Mouse (Mus musculus) CH12.LX (cell line): ENCODE data around the gene Raph1.

Experiments used
- CTCF ChIP-seq, 2 experiments: IDR thresholded peaks in 1 of 2; conservative IDR thresholded peaks in 1 of 2; 2 replicates each; pipeline ENCODE4 v1.5.1; 2011 to 2012; ENCODE audit warnings: low read depth in 2 of 2, low read length in 2 of 2, improper control_type of control experiment in 1 of 2, inconsistent platforms in 1 of 2, mild to moderate bottlenecking in 1 of 2, moderate library complexity in 1 of 2
- EP300 ChIP-seq: IDR thresholded peaks from 2 replicates; pipeline ENCODE4 v1.6.1; 2011; ENCODE audit warnings: low read length, improper control_type of control experiment
- JUND ChIP-seq: conservative IDR thresholded peaks from 2 replicates; pipeline ENCODE4 v1.6.1; 2011; ENCODE audit warnings: low read depth, low read length, improper control_type of control experiment
- MAFK ChIP-seq: IDR thresholded peaks from 2 replicates; pipeline ENCODE4 v1.6.1; 2011; ENCODE audit warnings: low read length, improper control_type of control experiment; ENCODE audit not compliant: insufficient replicate concordance
- MAX ChIP-seq: IDR thresholded peaks from 2 replicates; pipeline ENCODE4 v1.6.1; 2011; ENCODE audit warnings: low read length, improper control_type of control experiment
- MYC ChIP-seq: IDR thresholded peaks from 2 replicates; pipeline ENCODE4 v1.6.1; 2011; ENCODE audit warnings: low read depth, mild to moderate bottlenecking, improper control_type of control experiment, low read length
- POLR2A ChIP-seq: IDR thresholded peaks from 2 replicates; pipeline ENCODE4 v1.6.1; 2011; ENCODE audit warnings: low read depth, mild to moderate bottlenecking, improper control_type of control experiment, low read length
- RAD21 ChIP-seq: IDR thresholded peaks from 2 replicates; pipeline ENCODE4 v1.6.1; 2011; ENCODE audit warnings: low read depth, mild to moderate bottlenecking, low read length, improper control_type of control experiment, moderate library complexity
- TBP ChIP-seq: conservative IDR thresholded peaks from 2 replicates; pipeline ENCODE4 v1.6.1; 2011; ENCODE audit warnings: low read depth, low read length, improper control_type of control experiment
- ZC3H11A ChIP-seq: IDR thresholded peaks from 2 replicates; pipeline ENCODE4 v1.6.1; 2012; ENCODE audit warnings: low read depth, mild to moderate bottlenecking, inconsistent platforms, low read length, improper control_type of control experiment
- ZMIZ1 ChIP-seq: IDR thresholded peaks from 2 replicates; pipeline ENCODE4 v1.6.1; 2012; ENCODE audit warnings: low read depth, mild to moderate bottlenecking, inconsistent platforms, low read length, improper control_type of control experiment

GRCm38 (mm10) chr1:60596386-60597320 is 29.7 kb upstream of the Raph1 start:
- TF ChIP-seq RAD21 (no peak), MAFK (no peak), POLR2A (no peak), ZMIZ1 (no peak), MAX (no peak), CTCF (conservative IDR thresholded peaks at IDR 0.05 in 1 of 2, IDR thresholded peaks at IDR 0.05 in 1 of 2; ENCODE audit: low read depth in 2 of 2, low read length in 2 of 2) (no peak), ZC3H11A (no peak), EP300 (no peak), JUND (no peak), MYC (no peak), TBP (no peak)
